Mouse (Mus musculus): ENCODE data around the gene Rdh11. TPM values are rescaled to one million over a fixed set of nuclear protein-coding genes. Genes with fewer than 3 reads are reported as not detected.
A peak's percentile ranks its signal among the peaks of the same experiment; 100 is the strongest.

Rdh11 gene
- total RNA-seq, 2 experiments from 2014 or later = 3.1 to 3.3 TPM

GRCm38 (mm10) chr12:79149653-79150052 is 42.4 kb downstream of the Rdh11 start:
- intact Hi-C loops (cut with DNase I; ENCODE audit: low total_unique reads) = no loop called here
- DNase-seq = no peak

GRCm38 (mm10) chr12:79141384-79141783 is 50.7 kb downstream of the Rdh11 start:
- no peak for DNase-seq
- intact Hi-C loops (cut with DNase I; ENCODE audit: low total_unique reads) = no loop called here

GRCm38 (mm10) chr12:79140811-79141210 is 51.3 kb downstream of the Rdh11 start:
- DNase-seq = no peak
- intact Hi-C loops (cut with DNase I; ENCODE audit: low total_unique reads) = no loop called here

- intact Hi-C loops (cut with DNase I; ENCODE audit: low total_unique reads) = no loop called here
- no peak for DNase-seq
Measured at GRCm38 (mm10) chr12:79139417-79139816, 52.7 kb downstream of the Rdh11 start.

- no peak for DNase-seq
- intact Hi-C loops (cut with DNase I; ENCODE audit: low total_unique reads) = no loop called here
Measured at GRCm38 (mm10) chr12:79138999-79139398, 53.1 kb downstream of the Rdh11 start.

- DNase-seq = no peak
- intact Hi-C loops (cut with DNase I; ENCODE audit: low total_unique reads) = no loop called here
Measured at GRCm38 (mm10) chr12:79136949-79137348, 55.1 kb downstream of the Rdh11 start.

- DNase-seq = no peak
- intact Hi-C loops (cut with DNase I; ENCODE audit: low total_unique reads) = no loop called here
Measured at GRCm38 (mm10) chr12:79135105-79135504, 57.0 kb downstream of the Rdh11 start.

GRCm38 (mm10) chr12:79134676-79135075 is 57.4 kb downstream of the Rdh11 start:
- no peak for DNase-seq
- intact Hi-C loops (cut with DNase I; ENCODE audit: low total_unique reads) = no loop called here

- intact Hi-C loops (cut with DNase I; ENCODE audit: low total_unique reads) = no loop called here
- DNase-seq = no peak
Measured at GRCm38 (mm10) chr12:79131706-79132460, 60.2 kb downstream of the Rdh11 start.

GRCm38 (mm10) chr12:79131178-79131675 is 60.9 kb downstream of the Rdh11 start:
- intact Hi-C loops (cut with DNase I; ENCODE audit: low total_unique reads) = no loop called here
- no peak for DNase-seq

GRCm38 (mm10) chr12:79130299-79131177 is 61.6 kb downstream of the Rdh11 start, which contains the start of gene Arg2:
Gene Arg2, plus strand, starts transcription at chr12:79130777.
- peak; percentile 40 for DNase-seq
- intact Hi-C loops (cut with DNase I; ENCODE audit: low total_unique reads) = no loop called here

Other genes with a start within 250 kb of the Rdh11 start
- 10 to 100 TPM; 11.8 to 16.7 TPM for gene Tmem229b, start 184.7 kb downstream of the Rdh11 start, total RNA-seq (2021)
- gene Plekhh1, start 163.1 kb downstream of the Rdh11 start, total RNA-seq (2021) = 1 to 10 TPM; 2.2 to 2.5 TPM
- 1 to 10 TPM; 1.9 to 2.9 TPM for gene Pigh, start 102.6 kb downstream of the Rdh11 start, total RNA-seq (2021)
- not detected for gene Arg2, start 61.5 kb downstream of the Rdh11 start, total RNA-seq (2021)
- 10 to 100 TPM; 47.9 to 52.9 TPM for gene Vti1b, start 19.6 kb downstream of the Rdh11 start, total RNA-seq (2021)
- gene Rdh12, start 16.6 kb upstream of the Rdh11 start, total RNA-seq (2021) = under 1 TPM; 0.29 to 0.57 TPM
- 10 to 100 TPM; 11.1 to 15.3 TPM for gene Zfyve26, start 104.0 kb upstream of the Rdh11 start, total RNA-seq (2021)
- gene Rad51b, start 105.0 kb upstream of the Rdh11 start, total RNA-seq (2021) = under 1 TPM; 0.80 to 0.92 TPM